Mouse (Mus musculus) gastrocnemius, postnatal 10 days (tissue): ENCODE measurements at regions not wholly inside any gene's neighbourhood (a gene's known extent, or its start where the extent isn't known, plus 50 kb on each side); places are given as distances from the start of the nearest gene placed in this dataset.

Experiments used
- DNase-seq: peaks from one replicate; pipeline ENCODE4 v3.0.0; 2021; ENCODE audit warnings: mixed read lengths

DNA sequence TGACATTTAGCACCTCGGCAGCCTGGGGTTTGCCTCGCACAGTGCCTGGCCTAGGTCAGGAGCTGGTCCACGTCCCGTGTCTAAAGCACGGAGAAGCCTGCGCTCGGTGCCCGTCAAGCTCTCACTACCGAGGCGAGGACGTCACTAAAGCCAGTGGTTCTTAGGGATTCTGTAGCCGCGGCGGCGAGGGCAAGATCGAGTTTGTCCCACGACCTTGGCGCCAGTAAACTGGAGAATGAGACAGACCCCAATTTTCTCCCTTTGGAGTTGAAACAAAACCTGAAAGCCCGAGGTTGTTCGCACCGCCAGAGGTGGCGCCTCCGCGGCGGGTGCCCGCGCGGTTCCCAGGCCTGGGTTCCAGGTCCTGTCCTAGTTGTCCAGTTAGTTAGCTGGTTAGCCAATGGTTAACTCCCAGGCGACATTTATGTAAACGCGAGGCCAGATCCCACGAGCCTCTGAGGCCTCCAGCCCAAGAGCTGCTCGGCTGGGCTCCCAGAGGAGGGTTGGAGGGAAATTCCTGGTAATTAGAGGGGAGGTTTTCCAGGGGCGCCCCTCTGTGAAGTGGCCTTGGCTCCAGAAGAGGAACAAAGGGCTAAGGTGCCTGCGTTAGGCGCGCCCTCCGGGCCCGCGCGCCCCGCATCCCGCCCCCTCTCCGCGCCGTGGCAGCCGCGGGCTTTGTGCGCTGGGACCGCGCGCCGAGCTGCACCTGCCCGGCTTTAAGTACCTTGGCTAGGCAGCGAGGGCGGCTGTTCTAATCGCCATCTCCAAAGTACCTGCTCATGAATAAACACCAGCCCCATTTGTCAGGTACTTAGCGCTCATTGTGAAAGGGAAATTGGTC is 74.0 kb downstream of the Rhcg start:
- no peak for DNase-seq

DNA sequence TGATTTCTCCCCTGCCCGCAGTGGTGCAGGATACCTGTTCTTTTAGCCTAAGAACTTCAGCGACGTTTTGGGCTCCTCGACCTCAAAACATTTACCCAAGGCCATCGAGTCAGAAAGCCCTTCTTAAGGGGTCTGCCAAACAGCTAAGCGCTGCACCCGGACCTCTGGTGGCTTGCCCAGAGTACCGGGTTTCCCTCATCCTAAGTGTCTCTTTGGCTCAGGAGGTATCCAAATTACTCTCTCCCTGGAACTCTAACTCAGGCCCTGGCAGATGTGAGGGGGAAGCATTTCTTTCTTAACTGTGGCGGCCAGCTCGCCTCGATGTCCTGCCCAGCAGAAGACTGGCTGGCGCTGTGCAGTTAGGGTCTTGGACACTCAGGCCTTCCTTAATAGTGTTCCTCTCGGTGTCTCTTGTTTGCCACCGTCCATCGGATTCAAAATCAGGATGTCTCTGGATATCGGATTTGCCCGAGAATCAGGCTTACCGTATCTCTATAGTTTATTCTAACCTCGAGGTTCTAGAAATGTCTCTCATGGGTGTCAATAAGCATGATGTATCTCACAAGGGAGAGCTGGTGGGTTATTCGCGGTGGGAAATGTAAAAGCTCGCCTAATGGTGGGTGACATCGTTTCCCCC is 75.0 kb downstream of the Rhcg start:
- DNase-seq, result no peak

DNA sequence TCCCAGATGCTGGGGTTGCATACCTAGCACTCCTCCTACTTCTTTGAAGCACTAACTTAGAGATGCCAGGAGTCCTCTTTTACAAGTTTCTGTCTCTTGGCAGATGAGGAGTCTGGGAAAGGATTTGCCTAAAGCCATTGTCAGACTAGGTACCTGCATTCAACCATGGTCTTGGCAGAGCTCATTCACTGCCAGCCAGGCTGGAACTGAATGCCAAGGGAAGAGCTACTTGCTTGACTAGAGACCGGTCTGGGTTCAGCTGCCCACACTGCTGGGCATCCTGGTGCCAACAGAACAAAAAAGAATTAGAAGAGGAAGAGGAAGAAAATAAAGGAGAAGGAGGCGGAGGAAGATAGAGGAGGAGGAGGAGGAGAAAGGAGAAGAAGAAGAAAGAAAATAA is 74.1 kb upstream of the Polg start:
- DNase-seq, result no peak

DNA sequence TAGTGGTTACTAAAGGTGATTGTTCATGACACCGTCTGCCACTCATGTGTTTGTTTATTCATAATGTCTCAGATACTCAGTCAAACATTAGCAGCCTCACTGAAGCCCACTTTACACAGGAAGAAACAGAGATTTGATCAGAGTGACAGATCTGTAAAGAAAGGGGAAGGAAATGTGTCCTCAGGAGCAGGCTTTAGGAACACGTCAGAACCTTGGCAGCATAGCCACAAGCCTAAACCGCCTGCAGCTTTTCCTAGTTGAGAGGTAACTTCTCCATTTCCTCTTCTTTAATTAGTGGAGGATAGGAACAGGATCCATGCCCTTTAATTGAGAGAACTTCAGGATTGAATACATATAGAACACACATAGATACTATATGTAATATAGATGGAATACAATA is 73.3 kb upstream of the Polg start:
- DNase-seq, result no peak

DNA sequence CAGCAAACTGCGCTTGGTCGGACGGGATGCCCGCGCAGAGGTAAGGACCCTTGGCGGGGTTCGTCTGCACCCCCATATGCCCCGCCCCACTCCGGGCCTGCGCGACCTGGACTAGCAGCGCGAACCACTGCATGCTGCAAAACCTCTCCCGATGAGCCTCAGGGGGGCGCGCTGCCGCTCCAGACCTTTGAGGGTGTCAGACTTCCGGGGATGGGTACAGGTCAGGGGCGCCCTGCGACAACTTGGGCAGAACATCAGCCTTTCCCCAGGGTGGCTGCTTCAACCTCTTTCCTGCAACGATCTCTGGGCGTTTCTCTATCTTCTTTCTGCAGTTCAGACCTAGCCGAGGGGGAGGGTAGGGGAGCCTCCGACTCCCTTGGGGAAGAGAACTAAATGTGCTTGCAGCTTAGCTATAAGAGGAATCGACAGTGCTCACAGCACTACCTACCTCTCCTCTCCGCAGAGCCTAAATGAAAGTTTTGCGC is 70.0 kb upstream of the Polg start:
- DNase-seq, result no peak

DNA sequence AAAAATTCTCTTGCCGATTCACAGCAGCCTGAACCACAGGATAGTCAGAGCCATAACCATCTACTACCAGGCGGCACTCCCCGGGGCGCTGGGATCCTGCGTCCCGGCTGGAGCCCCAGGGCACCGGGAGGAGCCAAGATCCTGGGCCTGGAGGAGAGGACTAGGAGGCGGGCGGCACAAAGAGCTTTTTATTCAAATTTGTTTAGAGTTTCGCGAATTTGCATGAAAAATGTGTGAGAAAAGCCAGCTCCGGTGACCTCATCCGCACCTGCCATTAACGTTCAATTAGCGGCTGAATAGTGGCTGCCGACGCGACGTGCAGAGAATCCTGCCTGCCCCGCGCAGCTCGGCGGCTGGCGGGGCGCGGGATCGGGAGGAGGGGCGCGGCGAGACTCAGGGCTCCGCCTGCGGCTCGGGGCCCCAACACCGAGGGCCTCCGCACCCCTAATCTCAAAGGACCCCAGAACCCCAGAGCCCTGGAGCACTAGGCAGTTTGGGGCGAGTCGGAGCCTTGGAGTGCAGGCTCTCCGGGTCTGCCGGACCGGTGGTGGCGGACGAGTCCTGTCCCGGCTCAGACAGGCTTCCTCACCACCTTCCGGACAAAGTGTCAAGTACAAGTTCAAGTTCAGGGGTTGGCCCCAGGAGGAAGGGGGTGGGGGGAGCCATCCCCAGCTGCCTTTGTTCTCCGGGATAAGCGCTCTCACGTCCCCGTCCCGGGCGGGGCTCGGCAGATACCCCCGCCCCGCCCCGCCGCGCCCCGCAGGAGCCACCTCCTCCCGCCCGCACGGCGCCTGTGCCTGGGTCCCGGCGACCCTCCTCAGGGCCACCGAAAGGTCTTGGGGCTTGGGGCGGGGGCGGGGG is 69.3 kb upstream of the Polg start:
- DNase-seq, result peak; percentile 35

DNA sequence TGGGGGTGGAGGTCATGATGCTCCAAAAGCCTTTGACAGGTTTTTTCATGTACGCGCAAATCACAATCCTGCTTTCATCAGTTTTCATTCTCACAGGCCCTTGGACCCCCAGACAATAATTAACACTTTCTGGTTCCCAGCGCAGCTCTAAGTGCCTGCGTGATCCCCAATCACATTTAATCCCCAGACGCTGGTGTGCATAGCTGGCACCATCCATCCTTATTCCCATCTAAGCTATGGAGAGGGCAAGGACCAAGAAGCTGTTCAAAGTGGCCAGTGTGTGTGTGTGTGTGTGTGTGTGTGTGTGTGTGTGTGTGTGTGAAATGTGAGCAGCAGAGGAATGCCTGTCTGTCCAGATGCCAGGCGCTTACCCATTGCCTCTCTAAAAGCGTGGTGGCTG is 68.7 kb upstream of the Polg start:
- no peak for DNase-seq

DNA sequence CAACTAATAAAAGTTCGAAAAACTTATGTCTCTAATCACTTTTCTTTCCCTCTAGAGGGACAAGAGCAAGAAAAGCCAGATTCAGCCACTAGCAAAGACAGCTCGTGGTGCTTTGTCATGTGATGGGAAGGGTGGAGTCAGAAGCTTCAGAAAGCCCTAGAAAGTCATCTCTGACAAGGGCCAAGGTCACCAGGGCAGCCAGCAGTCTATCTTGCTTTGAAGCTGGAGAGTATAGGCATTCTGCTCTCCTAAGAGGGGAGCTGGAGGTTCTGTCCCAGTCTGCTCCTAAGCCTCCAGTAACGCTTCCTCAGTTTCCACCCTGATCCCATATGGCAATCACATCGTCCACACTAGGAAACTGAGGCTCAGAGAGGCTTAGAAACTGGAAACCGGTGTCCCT is 68.2 kb upstream of the Polg start:
- no peak for DNase-seq

DNA sequence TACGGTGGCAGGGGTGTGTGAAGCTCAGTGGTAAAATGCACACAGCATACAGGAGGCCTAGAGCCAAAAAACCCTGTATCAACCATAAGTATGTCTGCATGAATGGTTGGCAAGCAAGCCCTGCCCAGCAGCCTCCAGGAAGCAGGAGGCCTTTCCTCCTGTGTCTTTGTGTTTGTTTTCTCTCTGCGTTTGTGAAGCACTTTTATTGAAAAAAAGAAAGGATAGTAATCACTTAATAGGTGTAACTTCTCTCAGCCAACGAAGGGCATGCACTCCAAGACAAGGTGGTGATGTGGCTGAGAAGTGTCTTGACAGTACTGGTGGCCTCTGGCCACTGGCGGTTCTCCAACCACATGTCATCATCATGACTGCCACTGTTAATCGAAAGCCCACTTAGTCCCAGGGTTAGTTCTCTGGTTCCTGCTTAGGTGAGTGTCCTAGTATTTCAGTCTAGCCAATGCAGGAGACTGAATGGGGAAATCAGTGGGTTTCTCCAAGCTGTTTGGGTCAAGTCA is 66.5 kb upstream of the Polg start:
- DNase-seq, result no peak

DNA sequence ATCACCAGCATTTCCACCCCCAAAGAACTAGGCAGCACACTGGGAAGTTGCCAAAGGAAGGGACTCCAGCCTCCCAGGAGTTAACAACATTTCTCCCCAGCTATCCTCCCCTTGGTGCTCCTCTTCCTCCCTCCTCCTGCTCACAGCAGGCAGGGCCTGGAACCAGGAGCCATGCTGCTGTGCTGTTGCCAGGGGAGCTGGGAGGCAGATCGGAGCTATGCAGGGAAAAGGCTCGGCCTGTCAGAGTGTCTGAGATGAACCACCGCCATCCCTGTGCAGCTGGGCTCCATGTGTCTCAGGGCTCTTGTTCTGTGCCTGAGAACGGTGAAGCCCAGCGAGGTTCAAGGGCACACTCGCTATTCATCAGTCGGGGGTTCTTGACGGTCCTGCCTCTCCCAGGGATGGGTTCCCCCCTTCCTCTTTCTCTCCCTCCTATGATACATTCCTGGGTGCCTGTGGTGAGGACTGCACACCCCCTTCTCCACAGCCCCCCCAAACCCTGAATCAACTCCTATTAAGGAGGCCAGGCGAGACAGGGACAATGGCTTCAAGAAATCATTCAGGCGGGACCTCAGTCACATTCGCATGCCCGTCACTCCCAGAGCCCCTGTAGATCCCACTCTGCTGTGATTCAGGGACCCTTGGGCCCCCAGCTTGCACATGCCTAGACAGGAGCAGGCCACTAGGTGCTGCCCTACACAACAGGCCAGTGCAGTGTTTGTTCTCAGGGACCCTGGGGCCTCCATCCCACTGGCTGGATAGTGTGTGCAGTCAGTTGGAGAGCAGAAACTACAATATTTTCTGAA is 65.6 kb upstream of the Polg start:
- DNase-seq, result no peak

DNA sequence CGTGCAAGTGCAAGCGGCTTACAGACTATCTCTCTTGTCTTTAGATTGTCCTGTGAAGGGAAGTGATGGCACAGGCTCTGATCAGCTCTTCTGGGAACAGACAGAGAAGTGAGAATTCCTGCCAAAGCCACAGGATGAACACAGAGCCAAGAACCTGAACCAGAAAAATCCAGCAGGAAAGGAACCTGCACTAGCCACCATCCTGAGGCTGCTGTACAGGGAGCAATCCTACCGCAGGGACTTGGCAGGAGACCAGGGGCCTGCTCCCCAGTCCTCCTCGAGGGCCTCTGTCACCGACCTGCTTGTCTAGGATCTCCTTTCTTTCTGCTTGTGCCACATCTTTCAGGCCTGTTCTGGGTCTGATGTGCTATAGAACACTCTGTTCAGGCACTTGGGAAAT is 65.0 kb upstream of the Polg start:
- no peak for DNase-seq

DNA sequence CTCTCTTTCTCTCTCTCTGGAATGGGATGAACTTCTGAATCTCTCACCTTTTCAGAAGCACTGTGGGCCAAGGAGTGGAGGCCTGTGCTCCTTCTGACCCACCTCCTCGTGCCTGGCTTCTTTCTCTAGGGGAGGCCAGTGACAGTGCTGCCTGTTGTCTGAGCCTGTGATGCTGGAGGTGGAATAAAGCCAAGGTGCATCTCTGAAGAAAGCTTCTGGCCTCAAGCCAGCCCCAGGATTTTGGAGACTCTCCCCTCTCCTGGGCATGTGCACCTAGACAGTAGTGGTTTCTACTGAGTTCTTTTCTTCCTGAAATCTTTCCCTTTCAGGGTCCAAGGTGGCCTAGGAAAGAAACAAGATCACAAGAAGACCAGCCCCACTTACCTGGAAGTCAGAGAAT is 63.3 kb upstream of the Polg start:
- DNase-seq, result no peak

DNA sequence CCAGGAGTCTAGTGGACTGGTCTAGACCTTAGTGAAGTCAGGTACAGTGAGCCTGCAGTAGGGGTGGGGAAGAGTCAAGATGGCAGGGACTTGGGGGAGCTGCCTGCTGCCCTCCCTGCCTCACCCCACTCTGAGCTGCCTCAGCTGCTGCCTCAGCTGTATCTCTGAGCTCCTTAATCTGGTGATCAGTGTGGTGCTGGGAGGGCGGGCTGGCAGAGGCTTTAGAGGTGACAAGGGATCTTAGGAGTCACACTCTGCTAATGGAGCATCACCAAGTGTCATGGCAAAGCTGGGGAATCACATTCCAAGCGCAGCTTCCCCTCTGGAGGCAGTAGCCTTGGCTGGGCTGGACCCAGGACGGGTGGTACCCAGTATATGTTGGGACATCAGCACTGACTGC is 61.8 kb upstream of the Polg start:
- no peak for DNase-seq

DNA sequence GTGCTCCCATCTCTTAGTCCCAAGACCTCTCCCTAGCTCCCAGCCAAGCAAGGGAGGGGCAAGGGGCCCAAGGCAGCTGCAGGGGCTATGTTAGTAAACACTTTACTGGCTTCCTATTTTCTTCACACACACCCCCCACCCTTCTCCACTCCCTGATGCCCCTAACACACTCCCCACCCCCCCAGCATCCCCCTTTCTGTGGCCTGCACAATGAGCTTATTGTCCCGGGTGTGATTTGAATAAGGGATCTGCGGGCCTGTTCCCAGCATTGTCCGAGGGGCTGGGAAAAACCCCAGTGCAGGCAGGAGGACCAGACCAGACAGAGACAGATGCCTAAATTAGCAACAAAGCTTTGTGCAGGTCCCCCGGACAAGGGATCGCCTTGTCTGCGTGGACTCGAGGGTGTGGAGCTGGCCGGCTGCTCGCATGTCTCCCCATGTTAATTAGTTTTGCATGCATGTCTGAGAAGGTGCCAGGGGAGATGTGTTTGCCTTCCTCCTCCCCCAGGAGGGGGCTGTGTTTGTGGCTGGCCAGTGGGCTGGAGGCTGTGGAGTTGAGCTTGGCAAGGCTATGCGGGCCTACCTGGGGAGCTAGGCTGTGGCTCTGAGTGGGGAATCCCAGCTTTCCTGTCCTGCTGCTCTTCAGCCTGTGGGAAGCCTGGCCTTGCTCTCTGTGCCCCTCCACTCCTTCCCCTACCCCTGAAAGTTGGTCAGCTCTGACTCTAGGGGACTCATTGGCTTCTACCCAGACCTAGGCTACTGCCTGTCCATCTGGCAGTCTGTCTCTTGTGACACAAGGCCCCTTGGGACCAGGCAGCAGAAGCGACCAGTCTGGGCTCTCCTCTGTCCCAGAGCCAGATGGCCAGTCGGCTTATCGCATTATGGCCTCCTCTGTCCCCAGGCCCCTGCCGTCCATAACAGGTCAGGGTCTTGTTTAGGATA is 59.8 kb upstream of the Polg start:
- DNase-seq, result no peak

DNA sequence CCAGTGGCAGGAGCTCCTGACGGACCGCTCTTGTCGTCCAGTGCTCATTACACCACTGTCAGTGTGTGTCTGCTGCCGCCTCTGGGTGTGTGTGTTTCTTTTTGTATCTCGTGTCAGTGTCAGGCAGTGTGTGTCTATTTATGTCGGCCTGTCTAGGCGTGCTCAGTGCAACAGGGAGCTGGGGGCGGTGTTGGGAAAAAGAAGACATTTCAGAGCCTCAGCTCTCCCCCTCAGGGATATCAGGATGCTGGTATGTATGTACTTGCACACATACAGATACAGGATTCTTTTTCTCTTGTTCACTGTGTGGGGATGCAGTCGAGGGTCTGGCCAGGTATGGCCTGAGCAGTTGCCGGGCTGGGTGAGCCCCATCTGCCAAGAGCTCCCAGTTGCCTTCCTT is 58.8 kb upstream of the Polg start:
- DNase-seq, result no peak

DNA sequence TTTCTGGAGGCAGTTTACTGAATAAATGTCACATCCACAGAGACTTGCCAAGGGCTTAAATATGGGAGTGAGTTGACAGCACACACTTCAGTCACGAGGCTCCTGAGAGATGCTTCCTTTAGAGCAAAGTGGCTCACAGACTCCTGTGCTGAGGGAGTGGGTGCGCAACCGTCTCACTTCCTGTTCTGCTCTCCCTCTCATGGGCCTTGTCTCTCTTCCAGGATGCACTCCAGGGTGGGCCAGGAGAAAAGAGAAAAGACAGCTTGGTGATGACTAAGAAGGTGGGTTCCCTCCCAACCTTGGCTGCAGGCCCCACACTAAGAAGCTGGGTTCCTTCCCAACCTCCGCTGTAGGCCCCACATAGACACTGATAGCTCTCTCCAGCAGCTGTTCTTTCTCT is 57.5 kb upstream of the Polg start:
- no peak for DNase-seq

DNA sequence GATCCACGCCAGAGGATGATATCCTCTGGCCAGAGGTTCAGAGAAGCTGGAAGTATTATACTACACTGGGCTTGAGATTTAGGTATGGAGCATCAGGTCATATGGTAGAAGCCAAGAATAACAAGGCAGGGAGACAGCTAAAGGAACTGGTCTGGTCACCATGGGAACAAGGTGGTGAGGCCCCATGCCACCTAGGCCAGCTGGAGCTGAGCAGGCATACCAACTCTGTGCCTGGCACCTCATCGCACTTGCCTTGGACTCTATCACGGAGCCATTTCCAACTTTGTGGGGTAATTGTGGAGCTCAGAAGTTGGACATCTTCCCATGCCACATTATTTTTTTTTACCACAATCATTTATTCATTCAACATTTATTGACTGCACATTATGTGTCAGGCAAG is 55.9 kb upstream of the Polg start:
- DNase-seq, result no peak

DNA sequence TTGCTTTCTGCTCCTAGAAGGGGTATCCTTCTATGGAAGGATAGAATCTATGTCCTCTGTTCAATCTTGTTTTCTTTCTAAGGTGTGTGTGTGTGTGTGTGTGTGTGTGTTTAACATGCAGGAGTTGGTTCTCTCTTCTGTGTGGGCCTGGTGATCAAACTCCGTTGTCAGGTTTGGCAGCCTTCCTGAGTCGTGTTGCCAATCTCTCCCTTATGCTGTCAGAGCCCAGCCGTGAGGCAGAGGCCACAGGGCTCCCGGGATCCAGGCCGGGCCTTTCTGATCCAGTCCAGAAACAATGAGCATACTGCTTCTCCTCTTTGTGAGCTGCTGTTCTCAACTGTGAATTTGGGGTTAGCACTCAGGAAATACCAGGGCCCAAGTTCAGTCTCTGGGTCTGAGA is 55.1 kb upstream of the Polg start:
- no peak for DNase-seq

DNA sequence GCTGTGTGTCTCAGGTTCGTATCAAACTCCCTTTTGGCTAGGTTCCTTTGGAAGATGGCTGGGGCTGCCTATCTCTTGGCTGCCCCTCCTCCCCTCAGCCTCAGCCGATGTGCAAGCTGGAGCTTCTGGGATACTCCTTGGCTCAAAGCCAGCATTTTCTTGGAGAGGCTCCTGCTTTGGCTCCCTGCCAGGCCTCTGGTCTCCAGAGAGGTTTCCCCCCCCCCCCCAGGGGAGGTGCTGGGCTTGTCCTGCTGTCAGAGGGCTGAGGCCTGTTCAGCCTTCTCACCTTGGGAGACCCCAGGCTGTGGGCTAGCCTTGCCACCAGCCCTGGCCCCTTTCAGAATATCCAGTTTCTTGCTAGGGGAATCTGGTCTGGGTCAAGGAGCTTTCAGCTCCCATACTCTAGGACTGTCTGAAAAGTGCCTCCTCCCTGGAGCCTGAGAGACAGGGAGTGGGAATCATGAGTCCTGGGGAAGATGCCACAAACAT is 54.1 kb upstream of the Polg start:
- DNase-seq, result peak; percentile 38

DNA sequence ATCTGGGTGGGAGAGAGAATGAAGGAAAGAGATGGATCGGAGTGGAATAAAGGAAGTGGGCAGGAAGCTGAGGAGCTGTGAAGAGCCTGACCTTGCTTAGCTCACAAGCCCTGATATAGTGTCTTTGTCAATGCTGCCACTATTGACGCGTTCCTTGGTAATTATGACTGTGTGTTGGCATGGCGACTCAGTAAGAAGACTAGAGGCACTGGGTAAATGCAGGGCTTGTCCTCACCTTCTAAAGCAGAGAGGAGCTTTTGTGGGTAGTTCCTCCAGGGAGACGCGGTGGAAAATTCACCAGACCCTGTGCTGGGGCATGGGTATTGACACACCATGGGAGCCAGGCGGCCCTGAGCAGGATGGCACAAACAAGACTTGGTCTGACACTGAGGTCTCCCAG is 52.8 kb upstream of the Polg start:
- no peak for DNase-seq
